Mouse (Mus musculus) intestine, embryonic 15.5 days (tissue): ENCODE results near the gene Slco4a1. TPM values are rescaled to one million over a fixed set of nuclear protein-coding genes. Genes with fewer than 3 reads are reported as not detected.

Experiments
- ATAC-seq: fragments of 200-750 bp; cut with Nextera tagmentation; 2 replicates; pipeline ENCODE4 v1.8.0; 2017; ENCODE audit warnings: moderate TSS enrichment, moderate library complexity
- H3K27ac ChIP-seq: fragments of 300-500 bp; sonication (generic); 2 replicates; pipeline ENCODE4 v1.5.1; 2015; ENCODE audit warnings: mild to moderate bottlenecking, inconsistent platforms
- H3K27me3 ChIP-seq: fragments of 300-500 bp; sonication (generic); replicated peaks from 2 replicates; pipeline ENCODE4 v1.6.1; 2015; ENCODE audit warnings: inconsistent platforms
- H3K36me3 ChIP-seq: fragments of 300-500 bp; sonication (generic); 2 replicates; pipeline ENCODE4 v1.6.1; 2015; ENCODE audit warnings: inconsistent platforms
- H3K4me1 ChIP-seq: fragments of 300-500 bp; sonication (generic); replicated peaks from 2 replicates; pipeline ENCODE4 v1.6.1; 2015; ENCODE audit warnings: inconsistent platforms
- H3K4me2 ChIP-seq: fragments of 300-500 bp; sonication (generic); replicated peaks from 2 replicates; pipeline ENCODE4 v1.6.1; 2015; ENCODE audit warnings: mild to moderate bottlenecking, inconsistent platforms
- H3K4me3 ChIP-seq: fragments of 300-500 bp; sonication (generic); replicated peaks from 2 replicates; pipeline ENCODE4 v1.5.1; 2015; ENCODE audit warnings: inconsistent platforms
- H3K9ac ChIP-seq: fragments of 300-500 bp; sonication (generic); 2 replicates; pipeline ENCODE4 v1.6.1; 2015; ENCODE audit warnings: inconsistent platforms
- H3K9me3 ChIP-seq: fragments of 300-500 bp; sonication (generic); 2 replicates; pipeline ENCODE4 v1.6.1; 2016; ENCODE audit warnings: inconsistent platforms
- WGBS: fragments of 180-500 bp; shearing (Covaris S2); methylation state at CpG from one replicate; pipeline ENCODE4 v1.1.7; 2015; 5-methylcytosine and 5-hydroxymethylcytosine counted together
- polyA plus RNA-seq: library from polyadenylated mRNA; unstranded; fragments of >200 nt; fragmentation: Nextera tagmentation; extraction: Ambion mirVana; gene quantifications from 2 replicates; pipeline ENCODE4 v1.2.1, GENCODE M21; 2015

Gene Slco4a1
- polyA plus RNA-seq, 1 experiment from 2014 or later = 2.3 TPM

GRCm38 (mm10) chr2:180456705-180457104 lies 660 bp downstream of the Slco4a1 start:
- peak overlapping the region; percentile 52 for H3K4me3 ChIP-seq
- no peaks in the 10 kb centered on the region for H3K36me3 ChIP-seq
- no peaks in the 10 kb centered on the region for H3K9me3 ChIP-seq
- peaks cover 22% of the 10 kb centered on the region for H3K27me3 ChIP-seq
- ATAC-seq = no peak; the same call in 1 of the 2 replicates
- H3K4me1 ChIP-seq = peaks cover 21% of the 10 kb centered on the region
- 1% methylated on average over 28 of the region's 28 CpGs for whole genome bisulfite sequencing
- H3K9ac ChIP-seq = peak overlapping the region; percentile 29
- H3K27ac ChIP-seq = no peak overlapping the region
- H3K4me2 ChIP-seq = peak overlapping the region; percentile 94

- 54% methylated on average over 2 of the region's 2 CpGs for WGBS
- ATAC-seq = no peak
- H3K27ac ChIP-seq = no peak overlapping the region
- H3K9me3 ChIP-seq = no peaks in the 10 kb centered on the region
- no peak overlapping the region for H3K4me2 ChIP-seq
- H3K9ac ChIP-seq = no peak overlapping the region
- H3K4me3 ChIP-seq = no peak overlapping the region
- H3K27me3 ChIP-seq = peaks cover 22% of the 10 kb centered on the region
- no peaks in the 10 kb centered on the region for H3K36me3 ChIP-seq
- H3K4me1 ChIP-seq = peaks cover 21% of the 10 kb centered on the region
Observed at GRCm38 (mm10) chr2:180457680-180458079, 1.6 kb downstream of the Slco4a1 start.

GRCm38 (mm10) chr2:180459437-180459836 lies 3.4 kb downstream of the Slco4a1 start:
- Histone ChIP-seq H3K27me3 (peaks cover 22% of the 10 kb centered on the region), H3K9ac (no peak overlapping the region), H3K27ac (no peak overlapping the region), H3K4me1 (peaks cover 23% of the 10 kb centered on the region), H3K36me3 (no peaks in the 10 kb centered on the region), H3K9me3 (no peaks in the 10 kb centered on the region), H3K4me3 (no peak overlapping the region), H3K4me2 (no peak overlapping the region)
- 81% methylated on average over 4 of the region's 4 CpGs for WGBS
- ATAC-seq = no peak

- H3K9me3 ChIP-seq = no peaks in the 10 kb centered on the region
- no peak for ATAC-seq
- H3K9ac ChIP-seq = no peak overlapping the region
- no peak overlapping the region for H3K27ac ChIP-seq
- no peak overlapping the region for H3K4me3 ChIP-seq
- peaks cover 20% of the 10 kb centered on the region for H3K4me1 ChIP-seq
- H3K36me3 ChIP-seq = no peaks in the 10 kb centered on the region
- WGBS = 55% methylated on average over 8 of the region's 8 CpGs
- no peak overlapping the region for H3K4me2 ChIP-seq
- H3K27me3 ChIP-seq = peaks cover 18% of the 10 kb centered on the region
Observed at GRCm38 (mm10) chr2:180460801-180461200, 4.8 kb downstream of the Slco4a1 start.

- 66% methylated on average over 8 of the region's 8 CpGs for WGBS
- no peak for ATAC-seq
- no peak overlapping the region for H3K4me2 ChIP-seq
Observed at GRCm38 (mm10) chr2:180462593-180462992, 6.5 kb downstream of the Slco4a1 start.

GRCm38 (mm10) chr2:180466505-180466904 lies 10.5 kb downstream of the Slco4a1 start:
- no peaks in the 10 kb centered on the region for H3K27me3 ChIP-seq
- H3K9me3 ChIP-seq = no peaks in the 10 kb centered on the region
- H3K9ac ChIP-seq = no peak overlapping the region
- H3K4me1 ChIP-seq = 0 out of 2 replicates have a peak, but pooled peaks cover 2% of the 10 kb centered on the region
- ATAC-seq = no peak
- H3K36me3 ChIP-seq = no peaks in the 10 kb centered on the region
- H3K4me2 ChIP-seq = no peak overlapping the region
- WGBS = 80% methylated on average over 7 of the region's 7 CpGs
- no peak overlapping the region for H3K27ac ChIP-seq
- H3K4me3 ChIP-seq = no peak overlapping the region

More at GRCm38 (mm10) chr2:180462593-180462992, 6.5 kb downstream of the Slco4a1 start:
- no peak overlapping the region for H3K4me3 ChIP-seq
- H3K36me3 ChIP-seq = no peaks in the 10 kb centered on the region
- peaks cover 2% of the 10 kb centered on the region; the same call in 1 of the 2 replicates for H3K27me3 ChIP-seq
- H3K4me1 ChIP-seq = peaks cover 10% of the 10 kb centered on the region; the same call in 1 of the 2 replicates
- no peaks in the 10 kb centered on the region for H3K9me3 ChIP-seq
- no peak overlapping the region for H3K9ac ChIP-seq
- H3K27ac ChIP-seq = no peak overlapping the region

GRCm38 (mm10) chr2:180468871-180469270 lies 12.8 kb downstream of the Slco4a1 start:
- H3K9ac ChIP-seq = no peak overlapping the region
- H3K36me3 ChIP-seq = no peaks in the 10 kb centered on the region
- ATAC-seq = no peak
- WGBS = 93% methylated on average over 8 of the region's 8 CpGs
- H3K27ac ChIP-seq = no peak overlapping the region
- no peaks in the 10 kb centered on the region for H3K9me3 ChIP-seq
- no peak overlapping the region for H3K4me2 ChIP-seq
- H3K4me3 ChIP-seq = no peak overlapping the region
- peaks cover 3% of the 10 kb centered on the region; the same call in 1 of the 2 replicates for H3K27me3 ChIP-seq
- H3K4me1 ChIP-seq = peaks cover 7% of the 10 kb centered on the region; the same call in 1 of the 2 replicates

- Histone ChIP-seq H3K27ac (no peak overlapping the region), H3K27me3 (peaks cover 3% of the 10 kb centered on the region; the same call in 1 of the 2 replicates), H3K4me3 (no peak overlapping the region), H3K9me3 (no peaks in the 10 kb centered on the region), H3K4me1 (peaks cover 7% of the 10 kb centered on the region; the same call in 1 of the 2 replicates), H3K36me3 (no peaks in the 10 kb centered on the region), H3K4me2 (no peak overlapping the region), H3K9ac (no peak overlapping the region)
- 63% methylated on average over 9 of the region's 9 CpGs for WGBS
- no peak for ATAC-seq
Observed at GRCm38 (mm10) chr2:180469768-180470167, 13.7 kb downstream of the Slco4a1 start.

- peaks cover 7% of the 10 kb centered on the region; the same call in 1 of the 2 replicates for H3K4me1 ChIP-seq
- H3K27ac ChIP-seq = no peak overlapping the region
- peak overlapping the region; percentile 28; the same call in 1 of the 2 replicates for H3K4me2 ChIP-seq
- WGBS = 7% methylated on average over 21 of the region's 21 CpGs
- no peaks in the 10 kb centered on the region for H3K9me3 ChIP-seq
- no peaks in the 10 kb centered on the region for H3K36me3 ChIP-seq
- peaks cover 3% of the 10 kb centered on the region; the same call in 1 of the 2 replicates for H3K27me3 ChIP-seq
- H3K4me3 ChIP-seq = no peak overlapping the region
- peak; percentile 52 for ATAC-seq
- no peak overlapping the region for H3K9ac ChIP-seq
Observed at GRCm38 (mm10) chr2:180472306-180473079, 16.4 kb downstream of the Slco4a1 start.

GRCm38 (mm10) chr2:180473080-180473440 lies 17.0 kb downstream of the Slco4a1 start:
- no peaks in the 10 kb centered on the region for H3K9me3 ChIP-seq
- H3K27ac ChIP-seq = no peak overlapping the region
- 38% methylated on average over 7 of the region's 7 CpGs for WGBS
- no peak overlapping the region for H3K9ac ChIP-seq
- H3K4me1 ChIP-seq = peaks cover 7% of the 10 kb centered on the region; the same call in 1 of the 2 replicates
- no peaks in the 10 kb centered on the region for H3K36me3 ChIP-seq
- no peak overlapping the region; the same call in 1 of the 2 replicates for H3K4me2 ChIP-seq
- peaks cover 3% of the 10 kb centered on the region; the same call in 1 of the 2 replicates for H3K27me3 ChIP-seq
- H3K4me3 ChIP-seq = no peak overlapping the region
- peak; percentile 79 for ATAC-seq

- 97% methylated on average over 3 of the region's 3 CpGs for WGBS
Observed at GRCm38 (mm10) chr2:180474864-180475263, 18.8 kb downstream of the Slco4a1 start.

GRCm38 (mm10) chr2:180482274-180482673 lies 26.2 kb downstream of the Slco4a1 start:
- no peaks in the 10 kb centered on the region for H3K9me3 ChIP-seq
- H3K4me3 ChIP-seq = no peak overlapping the region
- ATAC-seq = no peak
- H3K36me3 ChIP-seq = no peaks in the 10 kb centered on the region
- H3K4me2 ChIP-seq = no peak overlapping the region
- H3K27me3 ChIP-seq = peaks cover 2% of the 10 kb centered on the region; the same call in 1 of the 2 replicates
- no peak overlapping the region for H3K27ac ChIP-seq
- 17% methylated on average over 16 of the region's 16 CpGs for WGBS
- H3K4me1 ChIP-seq = peaks cover 4% of the 10 kb centered on the region; the same call in 1 of the 2 replicates
- H3K9ac ChIP-seq = no peak overlapping the region

More at GRCm38 (mm10) chr2:180474864-180475263, 18.8 kb downstream of the Slco4a1 start:
- Histone ChIP-seq H3K4me3 (no peak overlapping the region), H3K27ac (no peak overlapping the region), H3K4me2 (no peak overlapping the region), H3K36me3 (no peaks in the 10 kb centered on the region), H3K9ac (no peak overlapping the region), H3K27me3 (peaks cover 3% of the 10 kb centered on the region; the same call in 1 of the 2 replicates), H3K4me1 (peaks cover 7% of the 10 kb centered on the region; the same call in 1 of the 2 replicates), H3K9me3 (no peaks in the 10 kb centered on the region)
- ATAC-seq = no peak
